Mouse (Mus musculus) gastrocnemius, postnatal 25 days (tissue): ENCODE measurements around the gene Kantr. TPM values are rescaled to one million over a fixed set of nuclear protein-coding genes. Genes with fewer than 3 reads are reported as not detected.

Experiments used
- DNase-seq: peaks from one replicate; pipeline ENCODE4 v3.0.0; 2022
- total RNA-seq, 2 experiments: library from RNA; stranded (reverse); gene quantifications; 1 replicate in 1 of 2; 2 replicates in 1 of 2; pipeline ENCODE4 v1.2.3; 2021

Gene Kantr
- total RNA-seq, 2 experiments from 2014 or later: 0.72 to 1.3 TPM

DNA sequence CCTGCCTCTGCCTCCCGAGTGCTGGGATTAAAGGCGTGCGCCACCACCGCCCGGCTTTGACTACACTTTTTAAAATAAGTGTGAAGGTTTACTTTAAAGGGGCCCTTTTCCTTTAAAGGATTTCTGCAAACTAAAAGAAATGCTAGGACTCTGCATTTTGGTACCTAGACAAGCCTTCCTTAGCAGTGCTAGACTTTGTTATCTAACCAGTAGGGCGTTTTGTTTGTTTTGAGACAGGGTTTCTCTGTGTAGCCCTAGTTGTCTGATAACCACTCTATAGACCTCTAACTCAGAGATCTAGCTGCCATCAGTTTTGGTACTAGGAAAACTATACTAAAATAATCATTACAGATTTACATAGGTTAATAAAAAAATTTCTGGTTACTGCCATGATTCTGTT lies 47.9 kb downstream of the Kantr start:
- DNase-seq: no peak

- DNase-seq: no peak
Measured at GRCm38 (mm10) chrX:152271189-152271588, 56.1 kb downstream of the Kantr start.

Other genes with a start within 250 kb of the Kantr start
- gene Iqsec2, start 183.2 kb downstream of the Kantr start, total RNA-seq: 10 to 100 TPM; 23.1 to 28.2 TPM
- gene Kdm5c, start 94.5 kb downstream of the Kantr start, total RNA-seq: 10 to 100 TPM; 16.8 to 26.9 TPM
- gene Tspyl2, start 14.9 kb upstream of the Kantr start, total RNA-seq: 1 to 10 TPM; 8.2 to 9.3 TPM
- gene Gpr173, start 41.2 kb upstream of the Kantr start, total RNA-seq: 1 to 10 TPM in 1 of 2 experiments, under 1 TPM in 1; 0.41 to 1.2 TPM
- gene Cldn34a, start 235.8 kb upstream of the Kantr start, total RNA-seq: not detected